Mouse (Mus musculus): ENCODE measurements around the gene Col16a1. TPM values are rescaled to one million over a fixed set of nuclear protein-coding genes. Genes with fewer than 3 reads are reported as not detected.
A peak's percentile ranks its signal among the peaks of the same experiment; 100 is the strongest.

Gene Col16a1
- polyA plus RNA-seq, 1 experiment from 2014 or later, result 47.7 TPM

GRCm38 (mm10) chr4:130022952-130023351 lies 24.7 kb upstream of the Col16a1 start:
- ATAC-seq (ENCODE audit: low FRiP score, low TSS enrichment), result 0 out of 2 replicates have a peak, but pooled peaks have one; percentile 27
- 68% methylated on average over 8 of the region's 8 CpGs for whole genome bisulfite sequencing
- no peaks in the 10 kb centered on the region for H3K4me1 ChIP-seq (replicated peaks; ENCODE audit: control insufficient read depth, insufficient read depth)

GRCm38 (mm10) chr4:130023511-130024231 lies 24.0 kb upstream of the Col16a1 start:
- WGBS, result 57% methylated on average over 10 of the region's 10 CpGs
- H3K4me3 ChIP-seq (ENCODE audit: low read depth, low read length), result no peak overlapping the region
- H3K27ac ChIP-seq (replicated peaks), result 0 out of 2 replicates have a peak overlapping the region, but pooled peaks have one; percentile 30
- H3K36me3 ChIP-seq (ENCODE audit: control insufficient read depth, insufficient read depth, low read length), result no peaks in the 10 kb centered on the region
- no peak overlapping the region for H3K9ac ChIP-seq (ENCODE audit: low read length)
- H3K4me2 ChIP-seq (replicated peaks; ENCODE audit: low read depth), result no peak overlapping the region
- H3K9me3 ChIP-seq (ENCODE audit: control insufficient read depth, low read length), result no peaks in the 10 kb centered on the region
- no peaks in the 10 kb centered on the region for H3K27me3 ChIP-seq (ENCODE audit: control insufficient read depth, insufficient read depth, low read length)
- ATAC-seq (ENCODE audit: low FRiP score, low TSS enrichment) (no peak), DNase-seq (ENCODE audit: low spot score) (no peak)
- TF ChIP-seq CTCF (IDR thresholded peaks at IDR 0.05; ENCODE audit: low read depth) (no peak), EP300 (optimal IDR thresholded peaks at IDR 0.05) (no peak)
- H3K4me1 ChIP-seq (replicated peaks; ENCODE audit: control insufficient read depth, insufficient read depth), result no peaks in the 10 kb centered on the region

More at GRCm38 (mm10) chr4:130022952-130023351, 24.7 kb upstream of the Col16a1 start:
- Histone ChIP-seq H3K4me3 (ENCODE audit: low read depth, low read length) (no peak overlapping the region), H3K36me3 (ENCODE audit: control insufficient read depth, insufficient read depth, low read length) (no peaks in the 10 kb centered on the region), H3K27me3 (ENCODE audit: control insufficient read depth, insufficient read depth, low read length) (no peaks in the 10 kb centered on the region), H3K9me3 (ENCODE audit: control insufficient read depth, low read length) (no peaks in the 10 kb centered on the region), H3K9ac (ENCODE audit: low read length) (no peak overlapping the region), H3K27ac (replicated peaks) (no peak overlapping the region), H3K4me2 (replicated peaks; ENCODE audit: low read depth) (no peak overlapping the region)
- TF ChIP-seq EP300 (optimal IDR thresholded peaks at IDR 0.05), result no peak
- TF ChIP-seq CTCF (IDR thresholded peaks at IDR 0.05; ENCODE audit: low read depth), result no peak
- no peak for DNase-seq (ENCODE audit: low spot score)

GRCm38 (mm10) chr4:130025544-130025943 lies 22.1 kb upstream of the Col16a1 start:
- Histone ChIP-seq H3K4me3 (ENCODE audit: low read depth, low read length) (no peak overlapping the region), H3K4me1 (replicated peaks; ENCODE audit: control insufficient read depth, insufficient read depth) (no peaks in the 10 kb centered on the region), H3K36me3 (ENCODE audit: control insufficient read depth, insufficient read depth, low read length) (no peaks in the 10 kb centered on the region), H3K4me2 (replicated peaks; ENCODE audit: low read depth) (no peak overlapping the region), H3K9ac (ENCODE audit: low read length) (no peak overlapping the region), H3K9me3 (ENCODE audit: control insufficient read depth, low read length) (no peaks in the 10 kb centered on the region), H3K27me3 (ENCODE audit: control insufficient read depth, insufficient read depth, low read length) (no peaks in the 10 kb centered on the region), H3K27ac (replicated peaks) (no peak overlapping the region)
- ATAC-seq (ENCODE audit: low FRiP score, low TSS enrichment) (no peak), DNase-seq (ENCODE audit: low spot score) (no peak)
- 44% methylated on average over 8 of the region's 8 CpGs for WGBS
- no peak for TF ChIP-seq CTCF (IDR thresholded peaks at IDR 0.05; ENCODE audit: low read depth)
- TF ChIP-seq EP300 (optimal IDR thresholded peaks at IDR 0.05), result no peak

GRCm38 (mm10) chr4:130031146-130031545 lies 16.5 kb upstream of the Col16a1 start:
- H3K27me3 ChIP-seq (ENCODE audit: control insufficient read depth, insufficient read depth, low read length), result no peaks in the 10 kb centered on the region
- 80% methylated on average over 2 of the region's 2 CpGs for WGBS
- no peak overlapping the region for H3K4me3 ChIP-seq (ENCODE audit: low read depth, low read length)
- no peaks in the 10 kb centered on the region for H3K4me1 ChIP-seq (replicated peaks; ENCODE audit: control insufficient read depth, insufficient read depth)
- TF ChIP-seq CTCF (IDR thresholded peaks at IDR 0.05; ENCODE audit: low read depth), result no peak
- no peak for TF ChIP-seq EP300 (optimal IDR thresholded peaks at IDR 0.05)
- H3K4me2 ChIP-seq (replicated peaks; ENCODE audit: low read depth), result no peak overlapping the region
- H3K9ac ChIP-seq (ENCODE audit: low read length), result no peak overlapping the region
- H3K9me3 ChIP-seq (ENCODE audit: control insufficient read depth, low read length), result no peaks in the 10 kb centered on the region
- DNase-seq (ENCODE audit: low spot score) (no peak), ATAC-seq (ENCODE audit: low FRiP score, low TSS enrichment) (no peak)
- no peaks in the 10 kb centered on the region for H3K36me3 ChIP-seq (ENCODE audit: control insufficient read depth, insufficient read depth, low read length)
- H3K27ac ChIP-seq (replicated peaks), result no peak overlapping the region

- H3K4me1 ChIP-seq (replicated peaks; ENCODE audit: control insufficient read depth, insufficient read depth), result peaks cover 3% of the 10 kb centered on the region; the same call in 1 of the 2 replicates
- ATAC-seq (ENCODE audit: low FRiP score, low TSS enrichment), result no peak
- 58% methylated on average over 7 of the region's 7 CpGs for WGBS
- no peaks in the 10 kb centered on the region for H3K9me3 ChIP-seq (ENCODE audit: control insufficient read depth, low read length)
- no peak for DNase-seq (ENCODE audit: low spot score)
- no peaks in the 10 kb centered on the region for H3K36me3 ChIP-seq (ENCODE audit: control insufficient read depth, insufficient read depth, low read length)
- H3K9ac ChIP-seq (ENCODE audit: low read length), result no peak overlapping the region
- no peak overlapping the region for H3K4me3 ChIP-seq (ENCODE audit: low read depth, low read length)
- H3K4me2 ChIP-seq (replicated peaks; ENCODE audit: low read depth), result no peak overlapping the region
- no peak overlapping the region for H3K27ac ChIP-seq (replicated peaks)
- H3K27me3 ChIP-seq (ENCODE audit: control insufficient read depth, insufficient read depth, low read length), result no peaks in the 10 kb centered on the region
- TF ChIP-seq EP300 (optimal IDR thresholded peaks at IDR 0.05) (no peak), CTCF (IDR thresholded peaks at IDR 0.05; ENCODE audit: low read depth) (no peak)
Observed at GRCm38 (mm10) chr4:130033496-130033895, 14.1 kb upstream of the Col16a1 start.

GRCm38 (mm10) chr4:130036112-130036511 lies 11.5 kb upstream of the Col16a1 start:
- H3K36me3 ChIP-seq (ENCODE audit: control insufficient read depth, insufficient read depth, low read length), result no peaks in the 10 kb centered on the region
- peak overlapping the region; percentile 37 for H3K4me2 ChIP-seq (replicated peaks; ENCODE audit: low read depth)
- 4% methylated on average over 8 of the region's 8 CpGs for WGBS
- no peaks in the 10 kb centered on the region for H3K27me3 ChIP-seq (ENCODE audit: control insufficient read depth, insufficient read depth, low read length)
- no peaks in the 10 kb centered on the region for H3K9me3 ChIP-seq (ENCODE audit: control insufficient read depth, low read length)
- peak; percentile 48 for ATAC-seq (ENCODE audit: low FRiP score, low TSS enrichment)
- H3K4me1 ChIP-seq (replicated peaks; ENCODE audit: control insufficient read depth, insufficient read depth), result peaks cover 3% of the 10 kb centered on the region; the same call in 1 of the 2 replicates
- H3K27ac ChIP-seq (replicated peaks), result peak overlapping the region; percentile 90
- peak; percentile 91 for TF ChIP-seq CTCF (IDR thresholded peaks at IDR 0.05; ENCODE audit: low read depth)
- no peak for TF ChIP-seq EP300 (optimal IDR thresholded peaks at IDR 0.05)
- H3K9ac ChIP-seq (ENCODE audit: low read length), result peak overlapping the region; percentile 43; the same call in 1 of the 2 replicates
- DNase-seq (ENCODE audit: low spot score), result peak; percentile 65
- H3K4me3 ChIP-seq (ENCODE audit: low read depth, low read length), result no peak overlapping the region

Data from stomach, postnatal 0 days (tissue).